Mouse (Mus musculus) gastrocnemius, postnatal 36 days (tissue): ENCODE measurements around the gene Vac14. TPM values are rescaled to one million over a fixed set of nuclear protein-coding genes. Genes with fewer than 3 reads are reported as not detected.

Source experiments
- DNase-seq, 2 experiments: peaks; one replicate each; pipeline ENCODE4 v3.0.0; 2022
- intact Hi-C: fragments of 180-260 bp; cut with DNase I; formaldehyde crosslinking; loops from one replicate; pipeline ENCODE4 v1.15.1; 2025
- total RNA-seq, 2 experiments: library from RNA; stranded (reverse); gene quantifications; 2 replicates each; pipeline ENCODE4 v1.2.3; 2021

The Vac14 gene
- total RNA-seq, 2 experiments from 2014 or later, result 15.8 to 16.0 TPM

- no peak for DNase-seq
- intact Hi-C loops, result no loop called here
Observed at GRCm38 (mm10) chr8:110733036-110733435, 114.7 kb downstream of the Vac14 start.

GRCm38 (mm10) chr8:110738591-110739195 lies 120.3 kb downstream of the Vac14 start:
- no peak for DNase-seq

GRCm38 (mm10) chr8:110740629-110741175 lies 122.3 kb downstream of the Vac14 start:
- peak in 1 of 2 experiments; percentile 10 for DNase-seq
- intact Hi-C loops, result no loop called here

More at GRCm38 (mm10) chr8:110738591-110739195, 120.3 kb downstream of the Vac14 start:
- intact Hi-C loops, result no loop called here

DNA sequence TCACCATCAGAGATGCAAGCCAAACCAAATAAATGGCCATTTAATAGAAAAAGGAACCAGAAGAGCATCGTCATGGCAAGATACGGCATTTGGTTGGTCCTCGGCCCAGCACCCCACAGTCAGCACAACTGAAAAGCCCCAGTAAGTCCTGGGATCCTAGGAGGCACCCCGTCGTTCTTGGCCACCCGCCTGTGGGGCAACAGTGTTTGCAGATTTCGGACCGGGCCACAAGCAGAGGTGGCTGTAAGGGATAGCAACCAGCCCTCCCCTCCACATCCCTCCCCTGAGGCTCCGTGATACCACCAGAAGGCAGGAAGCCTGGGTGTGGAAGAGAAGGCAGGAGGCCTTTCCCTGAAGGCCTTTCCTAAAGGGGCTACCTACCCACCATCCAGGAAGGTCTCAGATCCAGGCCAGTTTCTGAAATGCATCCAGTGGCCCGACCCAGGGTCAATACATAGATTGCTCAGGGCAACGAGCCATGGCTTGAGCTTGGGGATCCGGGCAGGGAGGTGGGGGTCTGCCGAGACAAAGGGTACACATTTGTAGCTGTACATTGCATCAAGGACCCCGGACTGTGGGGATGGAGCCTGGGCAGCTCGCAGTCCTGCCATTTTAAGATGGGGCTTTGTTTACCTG lies 123.5 kb downstream of the Vac14 start:
- intact Hi-C loops, result no loop called here
- peak in 1 of 2 experiments; percentile 12 for DNase-seq

GRCm38 (mm10) chr8:110742452-110742818 lies 124.0 kb downstream of the Vac14 start:
- no peak for DNase-seq
- intact Hi-C loops, result no loop called here

GRCm38 (mm10) chr8:110745162-110745561 lies 126.8 kb downstream of the Vac14 start:
- DNase-seq, result no peak
- intact Hi-C loops, result loop anchor here (5.0 kb wide), 1 partner anchor 97 kb away; no protein-coding TSS in a partner anchor

- DNase-seq, result no peak
- intact Hi-C loops, result loop anchor here (5.0 kb wide), 1 partner anchor 96 kb away; no protein-coding TSS in a partner anchor
Observed at GRCm38 (mm10) chr8:110746661-110747060, 128.3 kb downstream of the Vac14 start.

DNA sequence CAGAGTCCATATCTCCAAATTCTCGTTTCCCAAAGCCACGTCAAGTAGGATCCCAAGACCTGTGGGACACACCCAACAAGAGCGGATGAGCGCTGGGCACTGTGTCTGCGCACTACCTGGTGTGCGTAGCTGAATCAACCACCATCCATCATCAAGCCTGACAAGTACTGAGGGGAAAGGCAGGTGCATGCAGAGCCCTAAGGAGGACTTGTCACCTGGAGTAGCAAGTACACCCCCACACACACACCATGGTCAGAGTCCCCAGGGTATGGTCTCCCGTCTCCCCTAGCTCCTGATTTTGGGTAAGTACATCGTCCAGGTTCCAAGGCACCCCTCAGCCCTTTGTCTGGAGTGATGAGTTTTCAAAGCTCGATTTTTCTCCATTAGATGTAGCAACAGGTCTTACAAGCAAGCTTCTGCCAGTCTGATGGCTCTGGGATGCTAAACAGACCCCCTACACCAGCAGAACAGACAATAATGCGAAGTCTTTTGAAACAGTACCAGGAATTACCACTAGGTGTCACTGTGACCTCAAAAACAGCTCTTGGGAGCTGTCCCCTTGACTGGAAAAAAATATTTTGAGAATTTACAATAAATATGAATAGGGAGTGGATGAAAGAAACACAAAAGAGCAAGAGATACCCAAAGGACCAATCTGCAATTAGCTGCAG lies 131.2 kb downstream of the Vac14 start:
- intact Hi-C loops, result loop anchor here (5.0 kb wide), 3 partner anchors 53 to 343 kb away; partner anchors contain the start of genes Clec18a and Pdpr
- DNase-seq, result no peak

- intact Hi-C loops, result loop anchor here (5.0 kb wide), 2 partner anchors 52 to 342 kb away; partner anchors contain the start of genes Clec18a and Pdpr
- DNase-seq, result no peak
Observed at GRCm38 (mm10) chr8:110750269-110750668, 131.9 kb downstream of the Vac14 start.

DNA sequence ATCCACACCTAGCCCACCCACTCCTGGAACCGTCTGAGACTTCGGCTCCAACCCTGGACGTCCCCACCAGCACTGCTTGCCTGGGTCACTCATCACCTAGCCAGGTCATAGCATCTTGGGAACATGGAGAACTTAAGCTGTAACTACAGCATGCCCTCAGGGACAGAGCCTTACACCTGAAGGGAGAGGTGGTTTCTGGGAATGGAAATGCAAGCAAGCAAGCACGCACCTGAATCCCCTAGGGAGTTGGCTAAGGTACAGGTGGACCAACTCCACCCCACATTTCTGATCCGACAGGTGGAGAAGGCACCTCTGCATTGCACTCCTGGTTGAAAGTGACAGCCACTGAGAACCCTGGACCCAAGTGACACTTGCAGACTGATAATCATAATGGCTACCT lies 133.1 kb downstream of the Vac14 start:
- DNase-seq, result no peak
- intact Hi-C loops, result loop anchor here (5.0 kb wide), 2 partner anchors 51 to 341 kb away; partner anchors contain the start of genes Clec18a and Pdpr

DNA sequence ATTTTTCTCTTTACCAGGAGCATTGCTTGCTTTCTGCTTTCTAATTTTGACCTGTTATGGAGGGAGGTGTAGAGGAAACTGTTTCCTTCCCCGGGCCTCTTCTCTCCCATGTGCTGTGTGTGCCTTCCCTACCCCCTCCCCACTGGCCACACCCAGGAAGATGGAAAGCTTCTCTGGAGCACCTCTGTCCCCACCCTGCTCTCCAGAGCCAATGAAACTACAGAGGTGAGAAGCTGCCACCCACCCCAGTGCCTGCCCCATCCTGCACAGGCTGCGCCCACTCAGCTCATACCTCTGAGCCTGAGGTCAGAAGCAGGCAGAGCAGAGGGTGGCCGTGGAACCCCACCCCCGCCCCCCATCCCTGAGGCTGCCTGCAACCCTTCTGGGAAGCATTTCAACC lies 136.3 kb downstream of the Vac14 start:
- DNase-seq, result no peak

GRCm38 (mm10) chr8:110755511-110756170 lies 137.3 kb downstream of the Vac14 start:
- intact Hi-C loops, result no loop called here
- DNase-seq, result no peak

More for the DNA sequence above, 136.3 kb downstream of the Vac14 start:
- intact Hi-C loops, result loop anchor here (5.0 kb wide), 2 partner anchors 48 to 338 kb away; partner anchors contain the start of genes Clec18a and Pdpr

DNA sequence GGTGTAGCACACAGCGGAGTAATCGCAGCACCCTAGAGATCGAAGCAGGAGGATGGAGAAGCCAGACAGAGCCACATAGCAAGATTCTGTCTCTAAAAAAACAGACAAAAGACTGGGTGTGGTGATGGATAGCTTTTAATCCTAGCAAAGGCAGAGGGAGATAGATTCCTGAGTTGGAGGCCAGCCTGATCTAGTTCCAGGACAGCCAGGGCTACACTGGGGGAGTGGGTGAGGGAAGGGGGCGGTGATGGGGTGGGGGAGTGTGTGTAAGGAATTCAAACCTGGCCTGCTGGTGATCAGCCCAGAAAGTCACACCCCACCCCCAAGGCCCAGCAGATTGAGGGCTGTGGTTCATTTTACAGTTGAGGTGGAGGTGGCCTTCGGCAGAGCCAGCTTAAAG lies 137.8 kb downstream of the Vac14 start:
- intact Hi-C loops, result no loop called here
- DNase-seq, result no peak

GRCm38 (mm10) chr8:110760280-110760940 lies 142.0 kb downstream of the Vac14 start:
- no peak for DNase-seq
- intact Hi-C loops, result no loop called here

DNA sequence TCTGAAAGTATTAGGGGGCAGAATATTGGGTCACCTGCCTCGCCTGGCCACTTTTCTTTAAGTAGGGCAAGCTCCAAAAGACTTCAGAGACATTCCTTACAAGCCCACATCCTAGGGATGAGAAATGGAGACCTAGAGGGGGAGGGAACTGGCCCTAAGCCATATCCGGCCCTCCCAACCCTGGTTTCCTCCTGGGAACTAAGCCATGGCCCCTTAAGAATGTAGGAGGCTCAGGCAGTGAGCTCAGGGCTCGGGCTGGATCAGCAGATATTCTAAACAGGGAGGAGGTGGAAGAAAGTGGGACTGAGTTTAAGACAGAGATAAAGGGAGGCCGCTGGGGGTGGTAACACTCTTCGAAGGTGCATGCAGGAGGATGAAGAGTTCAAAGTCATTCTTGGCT lies 142.8 kb downstream of the Vac14 start:
- intact Hi-C loops, result no loop called here
- peak in 1 of 2 experiments; percentile 38 for DNase-seq

DNA sequence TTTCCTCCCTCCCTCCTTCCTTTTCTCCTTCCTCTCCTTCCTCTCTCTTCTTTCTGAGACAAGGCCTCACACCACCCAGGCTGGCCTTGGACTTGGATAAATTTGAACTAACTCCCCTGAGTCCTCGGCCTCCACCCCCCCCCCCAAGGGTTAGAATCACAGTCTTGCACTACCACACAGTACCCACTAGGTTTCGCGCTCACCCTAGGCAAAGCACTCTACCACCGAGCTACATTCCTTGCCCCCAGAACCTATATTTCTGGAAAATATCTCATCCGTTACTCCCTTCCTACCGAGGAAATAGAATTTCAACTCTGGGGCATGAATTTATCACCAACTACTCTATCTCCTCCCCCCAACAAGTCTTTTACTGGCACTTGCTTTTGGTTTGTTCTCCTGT lies 143.6 kb downstream of the Vac14 start:
- intact Hi-C loops, result no loop called here
- DNase-seq, result no peak

- no peak for DNase-seq
- intact Hi-C loops, result no loop called here
Observed at GRCm38 (mm10) chr8:110764671-110765070, 146.3 kb downstream of the Vac14 start.

GRCm38 (mm10) chr8:110767261-110767660 lies 148.9 kb downstream of the Vac14 start:
- DNase-seq, result no peak
- intact Hi-C loops, result no loop called here
